Comparison of ENCODE assay signal across 18 mouse cellular contexts in genomic region chr6:119039815-119040214, GRCm38 (mm10).
"Had no signal": no experiment of that assay in that cellular context is flagged by ENCODE, and none has a peak within 500 bp of the region (broad histone marks: within the 10 kb centered on the region; RNA-seq: fewer than 3 reads in every experiment).

No protein-coding gene starts in this region.

- H3K4me2 ChIP-seq: intestine, embryonic 15.5 days; kidney, embryonic 15.5 days; limb, embryonic 15.5 days; liver, embryonic 11.5 days; lung, embryonic 14.5 days had no signal

- H3K27me3 ChIP-seq: intestine, embryonic 15.5 days; kidney, embryonic 15.5 days; limb, embryonic 15.5 days had no signal

- H3K9me3 ChIP-seq: intestine, embryonic 15.5 days; kidney, embryonic 15.5 days; limb, embryonic 15.5 days had no signal

- ATAC-seq: intestine, embryonic 15.5 days; liver, postnatal 0 days; lung, postnatal 0 days had no signal

- H3K36me3 ChIP-seq: intestine, embryonic 15.5 days; kidney, embryonic 15.5 days had no signal

- DNase-seq: kidney, adult 11 months; kidney, adult 8-10 months; kidney, postnatal 10 days; liver, postnatal 0 days; midbrain, embryonic 14.5 days; right cerebral cortex, postnatal 14 days; right cerebral cortex, postnatal 4 days; thymus, adult 2 months; thymus, postnatal 25 days had no signal

- H3K27ac ChIP-seq: intestine, embryonic 15.5 days; kidney, embryonic 15.5 days; limb, embryonic 15.5 days; liver, embryonic 14.5 days; macrophage; stomach, postnatal 0 days had no signal

- H3K4me3 ChIP-seq: intestine, embryonic 15.5 days; kidney, embryonic 15.5 days; limb, embryonic 15.5 days had no signal

- H3K9ac ChIP-seq: intestine, embryonic 15.5 days; kidney, embryonic 15.5 days; limb, embryonic 15.5 days; liver, embryonic 14.5 days; liver, postnatal 0 days; lung, embryonic 14.5 days had no signal
